Mouse (Mus musculus): ENCODE data around the gene Btg2. TPM values are rescaled to one million over a fixed set of nuclear protein-coding genes. Genes with fewer than 3 reads are reported as not detected.

Gene Btg2
- polyA plus RNA-seq, 1 experiment from 2014 or later = 82.6 TPM

DNA sequence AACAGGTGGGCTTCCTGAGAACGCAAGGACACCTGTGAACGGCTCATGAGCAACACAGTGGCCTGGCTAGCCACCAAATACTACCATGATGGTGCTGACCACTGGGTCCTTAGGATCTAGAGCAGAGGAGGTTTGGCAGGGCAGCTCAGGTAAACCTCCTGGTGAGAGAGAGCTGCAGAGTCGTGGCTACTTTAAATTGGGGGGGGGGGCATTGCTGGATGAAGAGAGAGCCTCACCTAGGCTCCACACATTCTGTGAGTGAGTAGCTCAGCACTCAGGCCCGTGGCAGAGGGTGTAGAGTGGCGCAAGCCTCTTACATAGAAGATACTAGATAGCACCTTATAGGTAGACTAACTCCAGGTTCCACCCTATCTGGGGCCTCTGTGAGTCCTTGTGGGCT, 21.5 kb upstream of the Btg2 start:
- Histone ChIP-seq H3K27ac (ENCODE audit: low read depth, low read length) (no peak overlapping the region), H3K27me3 (replicated peaks; ENCODE audit: control insufficient read depth, insufficient read depth, low read length) (no peaks in the 10 kb centered on the region), H3K4me1 (ENCODE audit: control insufficient read depth, insufficient read depth, low read length) (peaks cover 34% of the 10 kb centered on the region), H3K4me3 (ENCODE audit: low read depth, low read length) (no peak overlapping the region), H3K9ac (ENCODE audit: low read length) (no peak overlapping the region), H3K9me3 (replicated peaks; ENCODE audit: control insufficient read depth, low read length) (no peaks in the 10 kb centered on the region), H3K36me3 (ENCODE audit: control insufficient read depth, insufficient read depth, low read length) (no peaks in the 10 kb centered on the region), H3K4me2 (ENCODE audit: low read length) (no peak overlapping the region)
- DNase-seq (ENCODE audit: low spot score) (no peak), ATAC-seq (no peak)
- WGBS = 88% methylated on average over 5 of the region's 5 CpGs

DNA sequence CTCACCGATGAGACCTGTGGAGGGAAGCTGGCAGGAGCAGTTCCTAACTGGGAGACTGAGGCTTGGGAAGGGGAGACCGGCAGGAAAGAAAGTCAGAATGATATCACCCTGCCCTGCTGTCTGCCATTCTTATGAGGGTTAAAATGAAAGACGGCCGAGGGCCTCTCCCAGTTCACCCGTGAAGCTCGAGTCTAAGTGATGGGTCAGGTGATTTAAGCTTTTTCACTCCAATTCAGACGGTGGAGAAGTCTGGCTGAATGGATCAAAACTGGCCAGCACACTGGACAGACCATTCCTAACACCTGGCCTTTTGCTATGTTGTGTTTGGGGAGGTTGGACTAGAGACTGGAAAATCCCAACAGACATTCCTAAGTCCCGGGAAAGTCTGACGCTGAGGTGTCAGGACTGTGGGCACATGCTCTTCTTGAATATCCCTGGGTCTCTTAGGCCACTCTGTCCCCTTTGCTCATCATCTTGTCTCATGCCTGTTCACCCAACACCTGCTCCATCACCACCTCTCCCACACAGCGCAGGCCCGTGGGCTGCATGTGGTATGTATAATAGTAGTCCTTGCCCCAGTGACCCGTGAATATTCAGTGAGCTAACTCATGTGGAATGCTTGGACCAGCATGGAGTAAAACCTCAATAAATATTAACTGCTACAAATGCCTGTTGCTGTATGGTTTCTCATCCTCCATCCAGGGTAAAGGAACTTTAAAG, 20.8 kb upstream of the Btg2 start:
- Histone ChIP-seq H3K4me2 (ENCODE audit: low read length) (peak overlapping the region; percentile 52), H3K9me3 (replicated peaks; ENCODE audit: control insufficient read depth, low read length) (no peaks in the 10 kb centered on the region), H3K36me3 (ENCODE audit: control insufficient read depth, insufficient read depth, low read length) (no peaks in the 10 kb centered on the region), H3K4me1 (ENCODE audit: control insufficient read depth, insufficient read depth, low read length) (peaks cover 41% of the 10 kb centered on the region), H3K27me3 (replicated peaks; ENCODE audit: control insufficient read depth, insufficient read depth, low read length) (no peaks in the 10 kb centered on the region), H3K27ac (ENCODE audit: low read depth, low read length) (peak overlapping the region; percentile 63), H3K4me3 (ENCODE audit: low read depth, low read length) (peak overlapping the region; percentile 26), H3K9ac (ENCODE audit: low read length) (peak overlapping the region; percentile 32; the same call in 1 of the 2 replicates)
- no peak for ATAC-seq
- 23% methylated on average over 12 of the region's 12 CpGs for WGBS
- no peak for DNase-seq (ENCODE audit: low spot score)

DNA sequence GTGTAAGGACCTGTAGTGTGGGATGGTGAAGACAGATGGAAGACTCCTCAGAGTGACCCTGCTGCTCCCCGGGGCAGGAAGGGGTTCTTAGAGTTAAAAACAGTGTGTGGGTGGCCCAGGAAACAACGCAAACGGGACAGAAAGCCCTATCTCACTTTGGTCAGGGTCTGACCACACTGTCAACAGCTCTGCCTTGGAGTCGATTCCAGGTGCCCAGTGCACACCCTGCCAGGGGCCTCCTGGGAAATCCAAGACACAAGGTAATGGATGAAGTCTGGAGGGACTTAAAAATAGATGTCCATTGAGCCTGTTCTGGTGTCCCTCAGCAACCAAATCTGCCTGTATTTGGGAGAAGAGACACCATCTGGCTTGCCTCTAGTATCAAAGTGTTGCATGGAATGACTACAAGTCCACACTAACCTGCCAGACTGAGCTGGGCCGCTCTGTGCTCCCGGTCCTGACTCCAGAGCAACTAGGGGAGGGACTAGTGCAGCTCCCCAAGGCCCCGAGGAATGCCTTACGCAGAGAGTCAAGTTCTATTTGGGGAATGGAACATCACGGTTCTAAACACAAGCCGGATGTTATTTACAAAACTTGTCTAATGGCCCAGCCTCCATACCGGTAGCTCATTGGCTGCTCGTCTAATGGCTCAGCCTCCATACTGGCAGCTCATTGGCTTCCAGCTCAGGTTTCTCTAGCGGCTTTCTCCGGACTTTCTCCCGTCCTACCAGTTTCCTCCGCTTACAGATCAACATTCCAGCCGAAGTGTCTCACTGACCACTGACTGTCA, 20.0 kb upstream of the Btg2 start:
- peaks cover 47% of the 10 kb centered on the region for H3K4me1 ChIP-seq (ENCODE audit: control insufficient read depth, insufficient read depth, low read length)
- peak overlapping the region; percentile 52 for H3K4me2 ChIP-seq (ENCODE audit: low read length)

DNA sequence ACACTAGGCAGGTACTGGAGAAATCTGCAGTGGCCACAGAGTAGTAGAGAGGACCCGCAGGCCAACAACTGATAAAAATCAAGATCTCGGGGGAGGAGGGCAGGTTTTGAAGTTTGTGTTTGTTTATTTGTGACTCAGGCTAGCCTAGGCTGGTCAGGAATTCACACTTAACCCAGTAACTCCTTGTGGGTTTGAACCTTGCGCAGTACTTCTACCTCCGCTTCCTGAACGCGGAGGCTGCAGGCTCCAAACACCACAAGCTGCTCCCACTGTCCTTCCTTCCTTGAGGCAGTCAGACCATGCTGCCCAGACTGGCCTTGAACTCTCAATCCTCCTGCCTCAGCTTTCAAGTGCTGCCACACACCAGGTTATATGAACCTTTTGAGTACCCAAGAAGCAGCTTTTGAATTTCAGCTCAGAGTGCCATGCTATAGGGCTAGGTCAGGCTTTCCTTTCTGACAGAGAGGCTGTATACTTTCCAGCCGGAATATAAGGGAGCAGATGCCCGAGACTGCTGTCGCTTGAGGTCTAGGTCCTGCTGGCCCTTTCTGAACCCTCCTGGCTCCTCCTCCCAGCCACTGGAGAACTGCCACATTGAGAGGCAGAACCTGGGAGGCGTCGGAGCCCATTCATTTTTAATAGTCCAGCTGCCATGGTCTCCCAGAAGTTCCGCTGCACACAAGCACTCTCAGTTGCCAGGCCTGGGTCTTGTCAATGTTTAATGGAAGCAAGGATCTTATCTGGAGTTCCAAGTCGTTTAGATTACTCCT, 19.2 kb upstream of the Btg2 start:
- no peak overlapping the region for H3K4me2 ChIP-seq (ENCODE audit: low read length)
- H3K4me1 ChIP-seq (ENCODE audit: control insufficient read depth, insufficient read depth, low read length) = peaks cover 54% of the 10 kb centered on the region
- ATAC-seq (no peak), DNase-seq (ENCODE audit: low spot score) (no peak)
- H3K4me3 ChIP-seq (ENCODE audit: low read depth, low read length) = no peak overlapping the region
- H3K36me3 ChIP-seq (ENCODE audit: control insufficient read depth, insufficient read depth, low read length) = no peaks in the 10 kb centered on the region
- H3K27me3 ChIP-seq (replicated peaks; ENCODE audit: control insufficient read depth, insufficient read depth, low read length) = no peaks in the 10 kb centered on the region
- WGBS = 65% methylated on average over 13 of the region's 13 CpGs
- no peak overlapping the region for H3K9ac ChIP-seq (ENCODE audit: low read length)
- H3K9me3 ChIP-seq (replicated peaks; ENCODE audit: control insufficient read depth, low read length) = no peaks in the 10 kb centered on the region
- H3K27ac ChIP-seq (ENCODE audit: low read depth, low read length) = peak overlapping the region; percentile 93

More for the DNA sequence above, 20.0 kb upstream of the Btg2 start:
- no peaks in the 10 kb centered on the region for H3K9me3 ChIP-seq (replicated peaks; ENCODE audit: control insufficient read depth, low read length)
- peak overlapping the region; percentile 63 for H3K27ac ChIP-seq (ENCODE audit: low read depth, low read length)
- DNase-seq (ENCODE audit: low spot score) = peak; percentile 89
- no peaks in the 10 kb centered on the region for H3K27me3 ChIP-seq (replicated peaks; ENCODE audit: control insufficient read depth, insufficient read depth, low read length)
- ATAC-seq = peak; percentile 36
- H3K36me3 ChIP-seq (ENCODE audit: control insufficient read depth, insufficient read depth, low read length) = no peaks in the 10 kb centered on the region
- WGBS = 12% methylated on average over 17 of the region's 17 CpGs
- peak overlapping the region; percentile 32; the same call in 1 of the 2 replicates for H3K9ac ChIP-seq (ENCODE audit: low read length)
- peak overlapping the region; percentile 26 for H3K4me3 ChIP-seq (ENCODE audit: low read depth, low read length)

DNA sequence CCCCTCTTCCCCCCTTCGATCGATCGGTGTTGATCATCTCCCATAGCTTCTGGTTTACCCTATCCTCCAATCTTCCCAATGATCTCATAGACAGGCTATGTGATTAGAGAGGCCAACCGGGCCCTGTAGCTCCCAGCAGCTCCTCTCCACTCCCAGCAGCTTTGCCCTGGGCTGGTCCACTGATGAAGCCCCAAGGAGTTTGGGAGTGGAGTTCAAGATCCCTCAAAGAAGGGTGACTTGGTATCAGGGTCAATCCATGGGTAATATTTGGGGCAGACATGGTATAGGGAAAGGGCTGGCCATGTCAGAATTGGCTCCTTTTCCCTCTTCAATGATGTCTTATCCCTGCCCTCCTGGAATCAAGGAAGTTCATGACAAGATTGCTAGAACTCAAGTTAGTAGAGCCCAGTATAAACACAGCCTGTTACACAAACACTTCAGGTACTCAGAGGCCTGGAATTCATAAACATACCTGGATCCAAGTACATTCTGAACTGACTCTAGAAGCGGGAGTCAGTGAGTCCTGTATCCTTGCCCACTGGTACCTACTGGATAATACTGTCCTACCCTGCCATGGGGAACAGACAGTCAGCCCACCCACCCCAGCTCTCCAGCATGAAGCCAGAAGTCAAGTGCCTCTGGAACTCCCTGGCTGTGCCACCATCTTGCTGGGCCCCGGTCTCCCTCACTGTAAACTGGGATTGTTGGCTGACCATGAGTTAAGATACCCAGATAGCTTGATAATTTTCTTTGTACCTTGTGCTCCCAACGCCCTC, 18.3 kb upstream of the Btg2 start:
- H3K9me3 ChIP-seq (replicated peaks; ENCODE audit: control insufficient read depth, low read length) = no peaks in the 10 kb centered on the region
- H3K9ac ChIP-seq (ENCODE audit: low read length) = no peak overlapping the region
- no peak overlapping the region for H3K4me2 ChIP-seq (ENCODE audit: low read length)
- no peaks in the 10 kb centered on the region for H3K27me3 ChIP-seq (replicated peaks; ENCODE audit: control insufficient read depth, insufficient read depth, low read length)
- DNase-seq (ENCODE audit: low spot score) = no peak
- H3K4me3 ChIP-seq (ENCODE audit: low read depth, low read length) = no peak overlapping the region
- H3K27ac ChIP-seq (ENCODE audit: low read depth, low read length) = peak overlapping the region; percentile 93
- H3K36me3 ChIP-seq (ENCODE audit: control insufficient read depth, insufficient read depth, low read length) = no peaks in the 10 kb centered on the region
- no peak for ATAC-seq
- WGBS = 79% methylated on average over 7 of the region's 7 CpGs
- peaks cover 61% of the 10 kb centered on the region for H3K4me1 ChIP-seq (ENCODE audit: control insufficient read depth, insufficient read depth, low read length)

DNA sequence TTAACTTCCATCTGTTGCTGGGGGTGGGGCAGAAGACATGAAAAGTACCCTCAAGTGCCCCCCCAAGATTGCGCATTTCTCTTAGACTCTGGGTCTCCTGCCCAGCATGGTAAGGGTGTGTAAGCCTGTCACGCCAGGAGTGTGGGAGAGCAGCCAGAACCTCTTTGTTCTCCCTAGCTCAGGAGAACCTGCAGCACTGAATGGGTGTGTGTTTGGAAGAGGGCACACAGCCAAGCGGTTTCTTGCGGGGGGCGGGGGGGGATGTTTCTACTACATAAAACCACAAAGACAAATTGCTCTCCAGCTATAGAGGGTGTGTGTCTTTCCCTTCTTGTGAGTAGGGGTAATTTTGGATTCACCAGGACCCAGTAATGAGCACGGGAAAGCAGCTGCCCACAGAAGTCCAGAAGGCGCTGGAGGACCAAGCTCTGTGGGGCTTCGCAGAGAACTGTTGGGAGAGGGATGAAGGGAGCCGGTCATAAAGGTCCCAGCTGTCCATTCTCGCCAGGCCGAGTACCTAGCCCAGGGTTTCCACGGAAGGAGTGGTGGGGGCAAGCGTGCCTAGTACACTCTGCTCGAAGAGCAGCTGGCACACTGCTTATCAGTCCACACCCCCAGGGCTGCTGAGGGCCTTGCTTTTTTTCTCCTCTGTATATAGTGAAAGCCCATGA, 17.5 kb upstream of the Btg2 start:
- Histone ChIP-seq H3K4me3 (ENCODE audit: low read depth, low read length) (no peak overlapping the region), H3K4me2 (ENCODE audit: low read length) (peak overlapping the region; percentile 19), H3K9ac (ENCODE audit: low read length) (peak overlapping the region; percentile 17; the same call in 1 of the 2 replicates), H3K4me1 (ENCODE audit: control insufficient read depth, insufficient read depth, low read length) (peaks cover 63% of the 10 kb centered on the region), H3K36me3 (ENCODE audit: control insufficient read depth, insufficient read depth, low read length) (no peaks in the 10 kb centered on the region), H3K27ac (ENCODE audit: low read depth, low read length) (peak overlapping the region; percentile 93), H3K9me3 (replicated peaks; ENCODE audit: control insufficient read depth, low read length) (no peaks in the 10 kb centered on the region), H3K27me3 (replicated peaks; ENCODE audit: control insufficient read depth, insufficient read depth, low read length) (no peaks in the 10 kb centered on the region)
- ATAC-seq (peak; percentile 88), DNase-seq (ENCODE audit: low spot score) (peak; percentile 95)
- 7% methylated on average over 14 of the region's 14 CpGs for WGBS

DNA sequence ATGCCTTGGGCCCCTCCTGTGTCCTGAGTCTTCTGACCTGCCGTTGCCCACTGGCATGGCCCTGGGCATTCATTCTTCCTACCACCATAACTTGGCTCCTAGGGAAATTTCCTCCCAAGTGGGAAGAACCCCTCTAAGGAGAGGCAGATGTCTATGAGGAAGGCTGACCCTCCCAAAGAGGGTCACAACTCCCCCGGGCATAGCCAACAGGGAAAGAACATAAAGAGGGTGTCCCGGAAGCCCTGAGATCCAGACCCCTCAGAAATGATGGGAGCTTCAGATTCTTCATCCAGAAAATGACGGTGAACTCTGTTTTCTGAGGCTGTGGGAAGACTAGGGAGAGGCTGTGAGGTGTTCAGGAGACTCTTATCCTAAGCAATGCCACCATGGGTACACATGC, 16.8 kb upstream of the Btg2 start:
- Histone ChIP-seq H3K27ac (ENCODE audit: low read depth, low read length) (peak overlapping the region; percentile 93), H3K4me3 (ENCODE audit: low read depth, low read length) (no peak overlapping the region), H3K36me3 (ENCODE audit: control insufficient read depth, insufficient read depth, low read length) (no peaks in the 10 kb centered on the region), H3K9ac (ENCODE audit: low read length) (peak overlapping the region; percentile 17; the same call in 1 of the 2 replicates), H3K27me3 (replicated peaks; ENCODE audit: control insufficient read depth, insufficient read depth, low read length) (no peaks in the 10 kb centered on the region), H3K4me1 (ENCODE audit: control insufficient read depth, insufficient read depth, low read length) (peaks cover 63% of the 10 kb centered on the region), H3K4me2 (ENCODE audit: low read length) (peak overlapping the region; percentile 19; the same call in 1 of the 2 replicates), H3K9me3 (replicated peaks; ENCODE audit: control insufficient read depth, low read length) (no peaks in the 10 kb centered on the region)
- WGBS = 69% methylated on average over 4 of the region's 4 CpGs
- DNase-seq (ENCODE audit: low spot score) (no peak), ATAC-seq (no peak)

Data from forebrain, embryonic 14.5 days (tissue).